Mouse (Mus musculus) Patski (cell line): ENCODE measurements at regions not wholly inside any gene's neighbourhood (a gene's known extent, or its start where the extent isn't known, plus 50 kb on each side); places are given as distances from the start of the nearest gene placed in this dataset.
A peak's percentile ranks its signal among the peaks of the same experiment; 100 is the strongest.

ENCODE experiments used
- ATAC-seq: fragments of 100-300 bp; one replicate; pipeline ENCODE4 v1.8.0; 2021
- CTCF ChIA-PET: fragments of 350-600 bp; sonication (Branson Sonifier 250); formaldehyde crosslinking; loops from one replicate; lab custom pipeline; 2022; ENCODE audit warnings: inconsistent platforms; lab: Charles Lee
- POLR2A ChIA-PET: fragments of 350-600 bp; sonication (Branson Sonifier 250); formaldehyde crosslinking; loops from one replicate; lab custom pipeline; 2022; ENCODE audit warnings: antibody characterized with exemption, inconsistent platforms; lab: Charles Lee
- DNase-seq: peaks from one replicate; pipeline ENCODE4 v3.0.0-alpha.2; 2011; ENCODE audit warnings: low read depth, low spot score
- H3K27me3 ChIP-seq: fragments of 371-371 bp; one replicate; pipeline ENCODE4 v1.5.1; 2021
- CTCF ChIP-seq: fragments of 100-300 bp; IDR thresholded peaks from one replicate; pipeline ENCODE4 v1.5.1; 2021
- in situ Hi-C: fragments of 300-500 bp; cut with MboI; formaldehyde crosslinking; loops from 3 replicates; pipeline ENCODE4 v1.11.1; 2018; ENCODE audit warnings: low pct_unique_long_range_greater_than_20kb, mixed read lengths

DNA sequence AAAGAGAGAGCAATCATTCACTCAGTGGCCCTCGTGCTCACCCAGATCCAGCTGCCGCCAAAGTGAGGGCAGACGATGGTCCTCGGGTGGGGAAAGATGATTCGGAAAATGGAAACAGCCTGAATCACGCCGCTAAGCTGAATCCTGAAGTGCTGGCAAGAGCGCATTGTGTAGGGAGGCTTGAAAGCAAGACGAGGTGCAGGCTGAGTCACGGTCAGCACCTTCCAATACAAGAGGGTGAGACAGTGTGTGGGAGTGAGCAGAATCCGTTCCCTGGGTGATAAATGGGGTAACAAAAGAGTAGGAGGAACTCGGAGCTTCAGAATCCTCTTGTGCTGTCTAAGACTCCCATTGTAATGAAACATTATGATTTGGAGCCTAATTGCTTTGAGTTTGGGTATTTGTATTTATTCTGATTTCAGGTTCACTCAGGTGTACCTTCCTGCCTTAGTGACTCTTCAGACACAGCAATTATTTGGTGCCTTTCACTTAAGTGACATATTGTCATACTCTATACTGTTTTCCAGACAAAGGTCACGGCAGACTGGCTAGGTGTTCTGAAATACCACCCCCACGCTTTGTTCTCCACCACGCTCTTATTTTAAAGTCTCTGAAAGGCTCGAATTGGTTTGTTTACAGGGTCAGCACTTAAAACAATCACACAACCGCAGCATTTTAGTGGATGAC lies 70.0 kb downstream of the Mbip start:
- ChIA-PET POLR2A (no interaction called here), CTCF (no interaction called here)
- DNase-seq (no peak), ATAC-seq (no peak)
- in situ Hi-C loops: no loop called here
- no peak for TF ChIP-seq CTCF
- H3K27me3 ChIP-seq: no peaks in the 10 kb centered on the region

DNA sequence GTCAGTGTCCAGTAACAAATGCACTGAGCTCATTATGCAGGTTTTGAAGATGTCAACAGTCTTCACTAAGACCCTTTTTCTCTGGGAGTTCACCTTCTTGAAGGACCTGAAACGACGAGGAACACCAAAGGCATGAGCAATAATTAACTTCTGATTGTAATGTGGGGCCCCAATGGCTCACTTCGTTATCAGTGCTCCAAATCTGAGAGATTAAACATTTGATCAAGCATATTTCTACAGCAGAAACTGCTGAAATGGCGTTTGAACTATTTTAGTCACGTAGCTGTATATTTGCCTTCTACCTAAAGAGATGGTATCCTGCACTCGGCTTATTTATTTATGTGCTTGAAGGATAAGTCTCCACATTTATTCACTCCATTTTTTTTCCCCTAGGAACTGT lies 80.6 kb downstream of the Mbip start:
- no peak for DNase-seq
- no peak for ATAC-seq
- POLR2A ChIA-PET: no interaction called here
- in situ Hi-C loops: no loop called here
- TF ChIP-seq CTCF: no peak
- CTCF ChIA-PET: interaction anchor here (1.0 kb wide), 1 partner anchor 23 kb away, joined by 3 read pairs; no protein-coding TSS in a partner anchor
- no peaks in the 10 kb centered on the region for H3K27me3 ChIP-seq

DNA sequence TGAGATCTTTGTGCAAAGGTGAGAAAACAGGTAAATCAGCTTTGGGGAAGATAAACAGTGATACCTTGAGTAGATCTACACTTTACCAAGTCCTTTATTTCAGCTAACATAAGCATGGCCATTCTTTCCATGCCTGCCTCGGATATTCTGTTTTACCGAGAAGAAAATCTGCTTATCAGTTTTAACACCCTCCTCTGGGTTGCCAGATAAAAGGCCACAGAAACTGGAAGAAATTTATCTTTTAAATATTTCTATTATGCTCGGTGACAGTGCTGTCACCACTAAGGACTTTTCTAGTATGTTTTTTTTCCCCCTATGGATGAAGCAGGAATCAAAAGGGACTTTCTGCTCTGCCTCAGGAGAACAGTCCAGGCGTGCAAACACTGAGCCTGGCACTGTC lies 84.2 kb downstream of the Mbip start:
- in situ Hi-C loops: no loop called here
- no peak for TF ChIP-seq CTCF
- DNase-seq (no peak), ATAC-seq (no peak)
- peaks cover 3% of the 10 kb centered on the region for H3K27me3 ChIP-seq
- ChIA-PET CTCF (no interaction called here), POLR2A (no interaction called here)

DNA sequence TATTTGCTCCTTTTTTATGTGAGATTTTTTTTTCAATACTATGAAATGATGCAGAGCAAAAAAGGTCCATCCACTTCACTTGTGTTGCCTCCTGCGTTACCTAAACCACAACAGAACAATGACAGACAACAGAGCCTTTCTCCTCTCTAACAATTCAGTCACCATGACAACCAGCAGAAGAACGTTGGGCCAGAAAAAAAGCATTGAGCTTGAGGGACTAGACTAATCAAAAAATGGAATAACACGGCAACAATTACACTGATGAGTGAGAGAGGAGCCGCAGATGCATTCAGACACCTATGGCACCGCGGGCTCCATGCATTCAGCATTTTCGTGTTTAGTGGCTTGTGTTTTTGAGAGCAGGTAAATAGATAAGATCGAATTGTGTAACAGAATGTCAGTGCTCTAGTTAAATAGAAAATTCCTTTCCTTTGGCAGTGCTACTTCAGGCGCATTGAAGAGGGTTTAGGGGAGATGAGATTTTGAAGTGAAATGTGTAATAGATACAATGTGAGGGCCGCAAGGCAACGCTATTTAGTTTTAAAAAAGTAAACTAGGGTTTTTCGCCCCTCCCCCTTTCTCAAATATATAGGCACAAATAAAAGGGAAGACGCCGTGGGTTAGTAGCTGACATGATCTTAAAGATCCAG lies 87.2 kb downstream of the Mbip start:
- DNase-seq: no peak
- in situ Hi-C loops: no loop called here
- ChIA-PET POLR2A (no interaction called here), CTCF (no interaction called here)
- no peak for TF ChIP-seq CTCF
- ATAC-seq: no peak
- peaks cover 3% of the 10 kb centered on the region for H3K27me3 ChIP-seq

DNA sequence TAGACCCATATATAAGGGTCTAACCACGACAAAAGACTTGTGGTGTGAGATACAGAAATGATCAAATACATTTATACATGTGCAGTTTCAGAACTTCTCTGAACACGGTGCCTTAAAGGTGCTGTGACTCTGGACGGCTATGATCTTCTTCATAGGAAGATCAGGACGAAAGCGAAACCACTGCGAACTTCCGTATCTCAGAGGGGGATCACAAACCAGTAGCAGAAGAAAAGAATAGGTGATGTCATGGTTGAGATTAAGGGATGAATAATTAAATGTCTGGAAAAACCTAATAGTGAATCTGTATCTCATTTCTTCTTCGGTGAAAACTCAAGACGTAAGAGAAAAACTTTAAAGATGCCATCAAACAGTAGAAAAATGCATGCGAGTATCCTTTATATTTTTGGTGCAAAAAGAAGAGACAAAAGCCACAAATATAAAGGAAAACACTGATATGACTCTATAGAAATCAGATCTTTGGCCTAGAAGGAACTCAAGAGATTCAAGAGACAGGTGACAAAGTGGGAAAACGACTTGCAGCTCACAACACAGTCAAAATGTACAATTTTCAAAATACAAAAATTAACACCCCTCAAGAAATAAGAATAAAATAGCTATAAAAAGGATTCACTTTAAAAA lies 89.3 kb downstream of the Mbip start:
- no peak for DNase-seq
- no peak for ATAC-seq
- ChIA-PET CTCF (interaction anchor here (1.8 kb wide), 1 partner anchor 12 kb away, joined by 5 read pairs; no protein-coding TSS in a partner anchor), POLR2A (no interaction called here)
- peaks cover 3% of the 10 kb centered on the region for H3K27me3 ChIP-seq
- TF ChIP-seq CTCF: no peak
- in situ Hi-C loops: no loop called here

DNA sequence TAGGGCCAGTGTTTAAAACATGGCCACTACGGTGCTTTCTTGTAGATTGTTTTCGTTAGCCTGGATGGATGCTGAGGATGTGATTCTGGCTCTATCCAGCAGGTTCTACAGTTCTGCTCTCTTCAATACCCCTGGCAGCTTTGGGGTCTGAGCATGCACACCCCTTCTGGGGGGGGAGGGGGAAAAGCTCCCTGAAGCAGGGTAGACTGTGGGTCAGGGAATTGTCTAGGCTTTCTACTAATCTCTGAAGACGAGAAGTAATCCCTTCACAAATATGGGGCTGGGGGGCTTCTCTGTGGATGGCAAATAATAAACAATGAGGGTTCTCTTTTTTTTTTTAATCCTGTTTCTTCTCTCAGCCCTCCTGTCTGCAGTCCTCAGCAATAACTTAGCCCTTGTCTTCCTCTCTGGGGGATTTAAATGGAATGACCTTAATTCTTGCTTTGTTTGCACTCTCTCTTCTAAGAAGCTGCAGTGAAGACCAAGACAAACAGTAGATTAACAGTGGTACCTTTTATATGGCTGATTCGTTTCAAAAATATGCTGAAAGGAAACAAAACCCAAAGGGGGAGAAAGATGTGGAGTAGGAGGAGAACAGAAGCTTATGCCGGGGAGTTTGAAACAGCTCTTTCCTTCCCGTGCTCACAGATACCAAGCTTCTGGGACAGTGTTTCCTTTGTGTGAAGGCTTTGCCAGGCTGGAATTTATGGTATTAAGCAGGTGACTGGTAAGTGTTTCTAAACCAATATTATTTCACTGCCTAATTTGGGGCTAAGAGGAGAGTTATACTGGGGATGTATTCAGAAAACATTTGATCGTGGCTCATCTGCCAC lies 92.9 kb downstream of the Mbip start:
- H3K27me3 ChIP-seq: no peaks in the 10 kb centered on the region
- CTCF ChIA-PET: no interaction called here
- ATAC-seq (no peak), DNase-seq (no peak)
- TF ChIP-seq CTCF: no peak
- POLR2A ChIA-PET: no interaction called here
- in situ Hi-C loops: no loop called here

DNA sequence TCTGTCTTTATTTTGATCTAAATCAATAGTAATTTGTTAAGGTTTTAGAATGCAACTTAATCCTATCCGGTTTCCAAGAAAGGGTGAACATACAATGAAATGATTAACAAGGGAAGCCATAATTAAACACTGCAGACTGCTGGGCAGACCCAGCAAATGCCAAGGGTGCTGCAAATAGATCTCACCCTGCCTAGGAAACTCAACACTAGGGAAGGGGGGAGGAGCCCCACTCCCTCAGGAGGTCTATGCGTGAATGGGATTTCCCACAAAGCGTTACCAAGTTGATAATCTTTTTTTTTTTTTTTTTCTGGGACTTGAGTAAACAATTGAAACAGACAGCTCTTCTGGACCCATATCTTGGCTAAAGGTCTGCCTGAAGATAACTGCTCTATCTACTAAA lies 95.4 kb downstream of the Mbip start:
- in situ Hi-C loops: no loop called here
- POLR2A ChIA-PET: no interaction called here
- DNase-seq: no peak
- no peaks in the 10 kb centered on the region for H3K27me3 ChIP-seq
- peak; percentile 12 for TF ChIP-seq CTCF
- CTCF ChIA-PET: no interaction called here
- ATAC-seq: peak; percentile 39

DNA sequence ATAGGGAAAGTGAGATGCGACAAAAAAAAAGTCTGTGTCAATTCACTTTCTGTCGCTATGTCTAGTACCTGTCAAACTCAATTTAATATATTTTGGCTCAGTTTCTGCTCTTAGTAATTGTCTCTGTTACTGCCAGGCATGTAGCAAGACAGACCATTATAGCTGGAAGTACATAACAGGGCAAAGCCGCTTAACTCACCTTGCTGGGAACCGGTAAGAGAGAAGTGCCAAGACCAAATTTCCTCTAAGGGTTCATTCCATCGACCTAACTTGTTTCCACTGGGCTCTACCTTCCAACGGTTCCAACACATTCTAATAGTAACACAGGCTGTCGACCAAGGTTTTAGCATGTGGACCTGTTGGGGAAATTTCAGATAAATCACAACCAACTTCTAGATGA lies 99.3 kb downstream of the Mbip start:
- ChIA-PET POLR2A (no interaction called here), CTCF (no interaction called here)
- no peak for DNase-seq
- no peak for ATAC-seq
- no peaks in the 10 kb centered on the region for H3K27me3 ChIP-seq
- in situ Hi-C loops: loop anchor here (10.0 to 25.0 kb wide), 2 partner anchors 184 to 298 kb away; no protein-coding TSS in a partner anchor
- TF ChIP-seq CTCF: no peak

DNA sequence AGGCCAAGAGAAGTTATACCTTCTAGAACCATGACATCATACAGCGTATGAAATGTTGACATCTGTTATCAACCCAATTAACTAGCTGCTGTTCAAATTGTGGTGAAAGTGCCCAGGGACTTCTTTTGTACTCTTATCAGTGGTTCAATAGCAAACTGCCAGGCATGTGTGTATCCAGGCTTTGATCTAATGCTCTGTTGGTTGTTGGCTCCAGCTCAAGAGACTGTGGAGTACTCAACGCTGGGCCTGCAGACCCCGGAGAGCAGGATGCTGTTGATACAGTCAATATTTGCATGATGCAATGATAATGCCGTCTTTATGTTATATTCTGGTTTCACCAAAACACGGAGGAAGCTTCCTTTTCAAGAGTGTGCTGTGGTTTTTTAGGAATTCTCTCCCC lies 102.9 kb downstream of the Mbip start:
- in situ Hi-C loops: loop anchor here (5.0 to 25.0 kb wide), 3 partner anchors 159 to 302 kb away; no protein-coding TSS in a partner anchor
- no peak for DNase-seq
- TF ChIP-seq CTCF: no peak
- ChIA-PET CTCF (interaction anchor here (1.0 to 3.3 kb wide), 3 partner anchors 23 to 186 kb away, joined by 3 to 12 read pairs (median 3); no protein-coding TSS in a partner anchor), POLR2A (no interaction called here)
- peaks cover 3% of the 10 kb centered on the region for H3K27me3 ChIP-seq
- ATAC-seq: no peak

DNA sequence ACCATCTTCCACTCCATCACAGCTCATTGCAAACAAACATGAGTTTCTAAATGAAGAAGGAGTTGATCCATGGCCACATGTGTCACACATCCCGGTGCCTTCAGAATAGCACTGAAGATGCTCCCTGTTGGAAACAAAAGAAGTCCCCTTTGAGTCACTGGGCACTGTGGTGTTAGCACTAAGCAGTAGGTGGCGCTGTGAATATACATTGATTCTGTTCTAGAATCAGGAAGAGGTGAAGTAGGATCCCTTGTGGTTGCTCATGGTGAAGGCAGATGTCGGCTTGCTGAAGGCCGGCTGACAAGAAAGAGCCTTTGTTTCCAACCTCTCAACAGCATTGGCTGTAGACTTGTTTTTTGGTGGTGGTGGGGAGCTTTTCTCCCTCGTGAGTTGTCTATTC lies 104.0 kb downstream of the Mbip start:
- peak; percentile 94 for ATAC-seq
- ChIA-PET CTCF (interaction anchor here (1.0 to 3.3 kb wide), 5 partner anchors 9 to 167 kb away, joined by 3 to 12 read pairs (median 3); no protein-coding TSS in a partner anchor), POLR2A (interaction anchor here (0.6 kb wide), 1 partner anchor 90 kb away, joined by 3 read pairs; no protein-coding TSS in a partner anchor)
- in situ Hi-C loops: loop anchor here (5.0 to 25.0 kb wide), 3 partner anchors 161 to 303 kb away; no protein-coding TSS in a partner anchor
- peak; percentile 80 for TF ChIP-seq CTCF
- no peak for DNase-seq
- peaks cover 3% of the 10 kb centered on the region for H3K27me3 ChIP-seq
